Mouse (Mus musculus) megakaryocyte, embryonic 14.5 days (primary cell): ENCODE data around the gene Grem2.

Source experiments
- FLI1 ChIP-seq: IDR thresholded peaks from 2 replicates; pipeline ENCODE4 v1.6.1; 2012; ENCODE audit warnings: low read length, inconsistent platforms, mixed read lengths
- GATA1 ChIP-seq: IDR thresholded peaks from 3 replicates; pipeline ENCODE4 v1.6.1; 2012; ENCODE audit warnings: mixed read lengths, low read length, inconsistent platforms, borderline replicate concordance

GRCm38 (mm10) chr1:174875173-174875572, 46.4 kb downstream of the Grem2 start:
- TF ChIP-seq GATA1 = no peak
- TF ChIP-seq FLI1 = no peak
